Mouse (Mus musculus) brain, embryonic 14.5 days (tissue): ENCODE measurements around the gene Fip1l1. TPM values are rescaled to one million over a fixed set of nuclear protein-coding genes. Genes with fewer than 3 reads are reported as not detected.
A peak's percentile ranks its signal among the peaks of the same experiment; 100 is the strongest.

Source experiments
- DNase-seq: peaks from one replicate; pipeline ENCODE4 v3.0.0-alpha.2; 2011; ENCODE audit warnings: low read depth
- CTCF ChIP-seq: fragments of 200-500 bp; IDR thresholded peaks from 2 replicates; pipeline ENCODE4 v1.5.1; 2012; ENCODE audit warnings: inconsistent platforms, mild to moderate bottlenecking, moderate library complexity, borderline replicate concordance; ENCODE audit not compliant: insufficient read depth, insufficient read length; ENCODE audit errors: extremely low read depth
- POLR2A ChIP-seq: fragments of 200-500 bp; IDR thresholded peaks from 2 replicates; pipeline ENCODE4 v1.6.1; 2012; ENCODE audit warnings: mild to moderate bottlenecking, inconsistent platforms, borderline replicate concordance; ENCODE audit not compliant: poor library complexity, insufficient read depth, insufficient read length, severe bottlenecking; ENCODE audit errors: extremely low read depth
- polyA plus RNA-seq: library from polyadenylated mRNA; depleted of rRNA; stranded (reverse); fragments of >200 nt; gene quantifications from 2 replicates; pipeline ENCODE4 v1.2.3, GENCODE M21; 2012

Fip1l1 gene
- polyA plus RNA-seq, 1 experiment: 76.1 TPM

- peak; percentile 15; the same call in 1 of the 2 replicates for TF ChIP-seq CTCF
- TF ChIP-seq POLR2A: no peak
- DNase-seq: peak; percentile 23
Measured at GRCm38 (mm10) chr5:74591413-74591812, 56.2 kb downstream of the Fip1l1 start.

GRCm38 (mm10) chr5:74593147-74593546 is 57.9 kb downstream of the Fip1l1 start:
- DNase-seq: no peak
- TF ChIP-seq CTCF (no peak), POLR2A (no peak)

- DNase-seq: no peak
- TF ChIP-seq CTCF (no peak), POLR2A (no peak)
Measured at GRCm38 (mm10) chr5:74600010-74600409, 64.8 kb downstream of the Fip1l1 start.

GRCm38 (mm10) chr5:74601171-74601570 is 65.9 kb downstream of the Fip1l1 start:
- no peak for TF ChIP-seq CTCF
- no peak for TF ChIP-seq POLR2A
- DNase-seq: no peak

GRCm38 (mm10) chr5:74601965-74602364 is 66.7 kb downstream of the Fip1l1 start:
- no peak for DNase-seq
- TF ChIP-seq POLR2A: no peak
- TF ChIP-seq CTCF: no peak

- TF ChIP-seq CTCF: no peak
- TF ChIP-seq POLR2A: no peak
- no peak for DNase-seq
Measured at GRCm38 (mm10) chr5:74602371-74602770, 67.1 kb downstream of the Fip1l1 start.

GRCm38 (mm10) chr5:74603306-74603705 is 68.1 kb downstream of the Fip1l1 start:
- no peak for TF ChIP-seq CTCF
- no peak for TF ChIP-seq POLR2A
- DNase-seq: no peak

GRCm38 (mm10) chr5:74606213-74606612 is 71.0 kb downstream of the Fip1l1 start:
- no peak for TF ChIP-seq CTCF
- no peak for TF ChIP-seq POLR2A
- no peak for DNase-seq

GRCm38 (mm10) chr5:74610511-74610910 is 75.3 kb downstream of the Fip1l1 start:
- TF ChIP-seq POLR2A (no peak), CTCF (no peak)
- DNase-seq: no peak

- TF ChIP-seq CTCF: no peak
- TF ChIP-seq POLR2A: no peak
- no peak for DNase-seq
Measured at GRCm38 (mm10) chr5:74612713-74613112, 77.5 kb downstream of the Fip1l1 start.

- no peak for TF ChIP-seq POLR2A
- TF ChIP-seq CTCF: no peak
- peak; percentile 82 for DNase-seq
Measured at GRCm38 (mm10) chr5:74613491-74614151, 78.4 kb downstream of the Fip1l1 start.
